Mouse (Mus musculus): ENCODE results near the gene Rrp9. TPM values are rescaled to one million over a fixed set of nuclear protein-coding genes. Genes with fewer than 3 reads are reported as not detected.

Rrp9 gene
- polyA plus RNA-seq, 1 experiment from 2014 or later: 52.0 TPM

DNA sequence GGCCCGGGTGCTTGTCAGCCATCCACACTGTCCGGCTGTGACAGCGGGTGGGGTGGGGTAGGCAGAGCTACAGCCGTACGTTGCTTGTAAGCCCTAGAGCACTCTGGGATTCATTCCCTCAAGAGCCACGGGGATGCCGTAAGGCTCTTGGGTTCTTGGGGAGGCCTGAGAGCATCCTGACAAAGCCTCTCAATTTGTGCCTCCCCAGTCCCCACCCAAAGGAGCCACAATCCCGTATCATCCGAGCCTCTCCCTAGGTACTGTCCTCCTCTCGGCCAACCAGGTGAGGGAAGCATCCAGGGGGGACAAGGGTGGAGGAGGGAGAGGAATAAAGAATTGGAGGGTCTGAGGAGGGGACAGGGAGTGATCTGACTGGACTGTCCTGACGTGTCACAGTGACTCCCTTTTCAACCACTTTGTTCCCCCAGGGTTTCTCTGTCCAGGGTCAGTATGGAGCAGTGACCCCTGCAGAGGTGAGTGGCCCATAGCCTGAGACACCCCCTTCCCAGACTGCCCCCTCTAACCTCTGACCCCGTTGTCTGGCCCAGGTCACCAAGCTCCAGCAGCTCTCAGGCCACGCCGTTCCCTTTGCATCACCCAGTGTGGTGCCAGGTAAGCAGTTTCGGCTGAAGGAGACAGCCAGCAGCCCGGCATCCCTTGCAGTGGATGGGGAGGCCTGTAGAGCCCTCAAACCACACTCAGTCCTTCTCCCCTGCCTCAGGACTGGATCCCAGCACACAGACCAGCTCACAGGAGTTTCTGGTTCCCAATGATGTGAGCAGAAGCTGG is 13.9 kb upstream of the Rrp9 start:
- H3K27me3 ChIP-seq (replicated peaks; ENCODE audit: control insufficient read depth, insufficient read depth, low read length): peaks cover 21% of the 10 kb centered on the region
- H3K27ac ChIP-seq (ENCODE audit: low read length): no peak overlapping the region
- H3K4me2 ChIP-seq (ENCODE audit: low read depth, low read length): no peak overlapping the region
- no peaks in the 10 kb centered on the region for H3K9me3 ChIP-seq (ENCODE audit: control insufficient read depth, low read length)
- H3K4me3 ChIP-seq (ENCODE audit: low read length): no peak overlapping the region
- ATAC-seq: no peak
- no peak overlapping the region for H3K9ac ChIP-seq (ENCODE audit: low read depth, low read length)
- WGBS: 88% methylated on average over 16 of the region's 16 CpGs
- H3K36me3 ChIP-seq (ENCODE audit: control insufficient read depth, insufficient read depth, low read length): no peaks in the 10 kb centered on the region
- peaks cover 22% of the 10 kb centered on the region for H3K4me1 ChIP-seq (ENCODE audit: control insufficient read depth, insufficient read depth, low read length)

DNA sequence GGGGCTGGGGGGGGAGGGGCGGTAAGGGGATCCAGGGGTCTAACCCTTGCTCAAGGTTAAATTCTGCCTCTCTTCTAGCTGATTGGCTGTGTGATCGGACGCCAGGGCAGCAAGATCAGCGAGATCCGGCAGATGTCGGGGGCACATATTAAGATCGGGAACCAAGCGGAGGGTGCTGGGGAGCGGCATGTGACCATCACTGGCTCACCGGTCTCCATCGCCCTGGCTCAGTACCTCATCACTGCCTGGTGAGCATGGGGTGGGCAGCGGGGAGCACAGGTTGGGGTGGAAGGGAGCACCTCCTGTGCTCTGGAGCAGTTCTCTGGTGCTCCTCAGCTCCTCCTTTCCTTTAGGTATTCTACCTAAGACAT is 13.3 kb upstream of the Rrp9 start:
- Histone ChIP-seq H3K9me3 (ENCODE audit: control insufficient read depth, low read length) (no peaks in the 10 kb centered on the region), H3K4me2 (ENCODE audit: low read depth, low read length) (no peak overlapping the region), H3K27ac (ENCODE audit: low read length) (no peak overlapping the region), H3K36me3 (ENCODE audit: control insufficient read depth, insufficient read depth, low read length) (no peaks in the 10 kb centered on the region), H3K9ac (ENCODE audit: low read depth, low read length) (no peak overlapping the region), H3K4me3 (ENCODE audit: low read length) (no peak overlapping the region), H3K4me1 (ENCODE audit: control insufficient read depth, insufficient read depth, low read length) (peaks cover 16% of the 10 kb centered on the region), H3K27me3 (replicated peaks; ENCODE audit: control insufficient read depth, insufficient read depth, low read length) (peaks cover 21% of the 10 kb centered on the region)
- 94% methylated on average over 12 of the region's 12 CpGs for WGBS
- no peak for ATAC-seq

DNA sequence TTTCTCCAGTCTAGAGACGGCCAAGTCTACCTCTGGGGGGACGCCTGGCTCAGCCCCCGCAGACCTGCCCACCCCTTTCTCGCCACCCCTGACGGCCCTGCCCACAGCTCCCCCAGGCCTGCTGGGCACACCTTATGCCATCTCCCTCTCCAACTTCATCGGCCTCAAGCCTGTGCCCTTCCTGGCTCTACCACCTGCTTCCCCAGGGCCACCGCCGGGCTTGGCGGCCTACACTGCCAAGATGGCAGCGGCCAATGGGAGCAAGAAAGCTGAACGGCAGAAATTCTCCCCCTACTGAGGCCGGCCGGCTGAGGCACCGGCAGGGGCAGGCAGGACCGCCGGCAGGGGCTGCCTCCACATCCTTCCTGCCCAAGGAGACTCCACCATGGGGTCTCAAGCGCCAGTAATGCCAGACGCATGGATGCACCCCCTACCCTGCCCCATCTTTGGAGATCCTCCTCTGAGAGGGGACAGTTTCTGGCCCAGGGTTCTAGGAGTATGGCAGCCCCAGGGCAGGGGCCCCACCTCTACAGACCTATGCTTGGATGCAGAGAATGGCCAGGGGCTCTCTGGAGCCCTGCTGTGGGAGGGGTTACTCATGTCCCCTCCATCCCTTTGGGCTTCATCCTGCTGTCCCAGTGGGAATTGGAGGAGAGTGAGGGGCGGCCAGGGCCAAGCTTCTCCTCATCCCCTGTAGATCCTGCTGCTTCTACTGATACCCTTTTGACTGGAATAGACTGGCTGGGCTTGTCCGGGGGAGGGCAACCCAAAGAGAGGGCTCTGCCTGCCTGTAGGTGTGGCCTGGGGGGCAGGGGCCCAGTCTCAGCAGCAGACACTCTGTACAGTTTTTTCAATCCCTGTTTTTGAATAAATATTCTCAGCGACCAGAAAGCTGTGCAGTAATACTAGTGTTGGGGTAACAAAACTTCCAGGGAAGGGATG is 12.4 kb upstream of the Rrp9 start:
- Histone ChIP-seq H3K4me1 (ENCODE audit: control insufficient read depth, insufficient read depth, low read length) (peaks cover 15% of the 10 kb centered on the region), H3K9me3 (ENCODE audit: control insufficient read depth, low read length) (no peaks in the 10 kb centered on the region), H3K27me3 (replicated peaks; ENCODE audit: control insufficient read depth, insufficient read depth, low read length) (peaks cover 21% of the 10 kb centered on the region), H3K4me2 (ENCODE audit: low read depth, low read length) (no peak overlapping the region), H3K36me3 (ENCODE audit: control insufficient read depth, insufficient read depth, low read length) (no peaks in the 10 kb centered on the region), H3K4me3 (ENCODE audit: low read length) (no peak overlapping the region), H3K27ac (ENCODE audit: low read length) (no peak overlapping the region), H3K9ac (ENCODE audit: low read depth, low read length) (no peak overlapping the region)
- no peak for ATAC-seq
- 85% methylated on average over 21 of the region's 21 CpGs for WGBS

DNA sequence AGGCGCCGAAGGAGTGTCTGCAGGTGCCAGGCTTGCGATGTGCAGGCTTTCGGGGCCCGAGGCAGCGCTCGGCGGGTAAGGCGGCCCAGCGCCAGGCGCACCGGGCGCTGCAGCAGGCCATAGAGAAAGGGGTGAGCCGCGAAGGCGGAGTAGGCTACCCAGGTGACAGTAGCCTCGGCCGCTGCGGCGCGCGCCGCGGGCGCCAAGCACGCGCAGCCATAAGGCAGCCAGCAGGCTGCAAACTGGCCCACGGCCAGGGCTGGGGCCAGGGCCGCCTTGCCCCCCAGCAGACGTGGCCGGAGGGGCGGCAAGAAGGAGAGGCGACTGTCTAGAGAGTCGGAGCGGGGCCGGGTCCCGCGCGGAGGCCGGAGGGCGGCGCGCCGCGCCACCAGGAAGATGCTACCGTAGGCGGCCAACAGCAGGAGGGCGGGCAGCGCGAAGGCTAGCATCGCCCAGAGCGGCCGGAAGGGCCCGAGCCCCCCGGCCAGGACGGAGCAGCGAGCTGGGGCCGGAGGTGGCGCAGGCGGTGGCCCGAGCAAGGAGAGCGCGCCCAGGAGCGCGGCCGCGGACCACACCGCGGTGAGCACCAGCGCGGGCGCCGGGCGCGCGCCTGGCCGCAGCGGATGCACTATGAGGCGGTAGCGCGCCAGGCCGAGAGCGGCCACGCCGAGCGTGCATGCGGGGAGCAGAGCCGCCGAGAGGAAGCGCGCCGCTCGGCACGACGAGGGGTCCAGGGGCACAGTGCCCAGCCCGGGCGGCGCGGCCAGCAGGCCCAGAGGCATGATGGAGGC is 10.8 kb upstream of the Rrp9 start:
- Histone ChIP-seq H3K4me1 (ENCODE audit: control insufficient read depth, insufficient read depth, low read length) (peaks cover 15% of the 10 kb centered on the region), H3K36me3 (ENCODE audit: control insufficient read depth, insufficient read depth, low read length) (no peaks in the 10 kb centered on the region), H3K4me2 (ENCODE audit: low read depth, low read length) (peak overlapping the region; percentile 98), H3K27me3 (replicated peaks; ENCODE audit: control insufficient read depth, insufficient read depth, low read length) (peaks cover 21% of the 10 kb centered on the region), H3K4me3 (ENCODE audit: low read length) (peak overlapping the region; percentile 67), H3K27ac (ENCODE audit: low read length) (no peak overlapping the region; the same call in 1 of the 2 replicates), H3K9ac (ENCODE audit: low read depth, low read length) (peak overlapping the region; percentile 72), H3K9me3 (ENCODE audit: control insufficient read depth, low read length) (no peaks in the 10 kb centered on the region)
- WGBS: 2% methylated on average over 97 of the region's 99 CpGs
- ATAC-seq: peak; percentile 65

DNA sequence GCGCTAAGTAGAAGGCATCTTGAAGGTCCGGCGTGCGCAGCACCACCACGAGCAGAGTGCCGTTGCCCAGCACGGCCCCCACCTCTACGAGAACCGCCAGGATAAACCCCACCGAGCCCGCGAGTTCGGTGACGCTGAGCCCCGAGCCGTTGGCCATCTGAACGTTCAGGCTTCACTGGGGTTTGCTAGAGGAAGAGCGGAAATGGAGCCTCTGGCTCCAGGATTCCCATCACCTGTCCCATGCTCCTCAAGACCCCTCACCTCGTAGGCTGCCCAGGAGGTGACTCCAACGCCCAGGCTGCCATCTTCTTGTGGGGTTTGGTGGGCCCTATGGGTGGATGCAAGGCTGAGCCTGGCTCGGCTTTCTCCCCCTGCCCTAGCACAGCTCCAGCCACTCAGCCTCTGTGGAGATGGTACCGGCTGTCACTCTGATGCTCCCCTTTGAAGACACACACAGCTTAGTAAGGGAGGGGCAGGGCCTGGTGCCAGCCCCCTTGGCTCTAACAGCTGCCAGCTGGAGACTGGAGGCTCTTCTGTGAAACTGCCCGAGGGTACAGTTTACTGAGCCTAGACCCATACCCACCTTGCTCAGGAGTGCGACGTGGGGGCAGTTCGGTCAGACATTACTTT is 10.1 kb upstream of the Rrp9 start, which contains the start of gene Gpr62:
Gpr62 (minus strand) TSS at position 368 of the 630 bp plus-strand sequence.
- no peak for ATAC-seq
- peaks cover 15% of the 10 kb centered on the region for H3K4me1 ChIP-seq (ENCODE audit: control insufficient read depth, insufficient read depth, low read length)

DNA sequence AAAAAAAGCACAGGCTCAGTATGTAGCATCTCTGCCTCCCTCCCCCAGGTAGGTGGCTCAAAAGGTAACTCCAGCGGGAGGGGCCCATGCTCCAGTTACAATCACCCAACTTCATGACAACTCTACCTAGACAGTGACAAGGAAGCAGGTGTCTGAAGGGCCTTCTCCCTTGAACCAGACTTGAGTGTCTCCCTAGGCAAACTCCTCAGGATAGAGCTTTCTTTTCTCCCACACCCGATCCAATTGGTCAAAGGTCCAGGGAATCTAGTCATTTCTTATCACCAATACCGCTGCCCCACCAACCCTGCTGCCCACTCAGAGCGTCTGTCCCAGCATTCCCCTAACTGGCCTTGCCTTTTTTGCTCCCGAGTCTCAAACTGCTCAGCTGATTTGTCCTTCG is 9.0 kb upstream of the Rrp9 start:
- Histone ChIP-seq H3K9me3 (ENCODE audit: control insufficient read depth, low read length) (no peaks in the 10 kb centered on the region), H3K27ac (ENCODE audit: low read length) (no peak overlapping the region), H3K9ac (ENCODE audit: low read depth, low read length) (no peak overlapping the region), H3K4me3 (ENCODE audit: low read length) (no peak overlapping the region), H3K27me3 (replicated peaks; ENCODE audit: control insufficient read depth, insufficient read depth, low read length) (peaks cover 21% of the 10 kb centered on the region), H3K4me1 (ENCODE audit: control insufficient read depth, insufficient read depth, low read length) (peaks cover 18% of the 10 kb centered on the region), H3K4me2 (ENCODE audit: low read depth, low read length) (no peak overlapping the region), H3K36me3 (ENCODE audit: control insufficient read depth, insufficient read depth, low read length) (no peaks in the 10 kb centered on the region)
- 81% methylated on average over 6 of the region's 6 CpGs for WGBS
- no peak for ATAC-seq

More for the DNA sequence above, 10.1 kb upstream of the Rrp9 start, which contains the start of gene Gpr62:
- peak within 1 kb of the TSS; percentile 67 for H3K4me3 ChIP-seq (ENCODE audit: low read length)
- H3K27me3 ChIP-seq (replicated peaks; ENCODE audit: control insufficient read depth, insufficient read depth, low read length): peaks cover 21% of the 10 kb centered on the region
- no peaks in the 10 kb centered on the region for H3K36me3 ChIP-seq (ENCODE audit: control insufficient read depth, insufficient read depth, low read length)
- no peak within 1 kb of the TSS; the same call in 1 of the 2 replicates for H3K27ac ChIP-seq (ENCODE audit: low read length)
- H3K9me3 ChIP-seq (ENCODE audit: control insufficient read depth, low read length): no peaks in the 10 kb centered on the region
- H3K9ac ChIP-seq (ENCODE audit: low read depth, low read length): peak within 1 kb of the TSS; percentile 72
- peak within 1 kb of the TSS; percentile 98 for H3K4me2 ChIP-seq (ENCODE audit: low read depth, low read length)
- 32% methylated on average over 26 of the region's 26 CpGs for WGBS

DNA sequence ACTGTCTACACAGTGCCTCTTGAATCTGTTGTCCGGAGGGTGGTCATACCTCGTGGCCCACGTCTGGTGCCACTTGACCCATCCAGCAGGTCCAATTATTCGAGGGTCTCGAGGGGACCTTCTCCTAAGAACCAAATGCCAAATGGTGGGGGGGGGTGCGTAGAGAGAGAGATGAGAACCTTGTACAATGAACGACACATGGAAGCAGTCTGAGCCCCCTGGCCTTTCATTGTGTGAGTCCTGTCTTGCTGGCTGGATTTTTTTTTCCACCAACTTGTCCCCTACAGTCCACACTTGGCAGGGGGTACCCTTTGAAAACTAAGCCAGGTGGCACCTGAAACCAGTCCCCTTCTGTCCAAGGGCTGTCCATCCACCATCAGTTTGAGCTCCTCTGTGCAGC is 8.0 kb upstream of the Rrp9 start:
- Histone ChIP-seq H3K4me3 (ENCODE audit: low read length) (no peak overlapping the region), H3K27me3 (replicated peaks; ENCODE audit: control insufficient read depth, insufficient read depth, low read length) (peaks cover 21% of the 10 kb centered on the region), H3K9ac (ENCODE audit: low read depth, low read length) (no peak overlapping the region), H3K36me3 (ENCODE audit: control insufficient read depth, insufficient read depth, low read length) (no peaks in the 10 kb centered on the region), H3K27ac (ENCODE audit: low read length) (no peak overlapping the region), H3K4me1 (ENCODE audit: control insufficient read depth, insufficient read depth, low read length) (peaks cover 25% of the 10 kb centered on the region), H3K4me2 (ENCODE audit: low read depth, low read length) (no peak overlapping the region), H3K9me3 (ENCODE audit: control insufficient read depth, low read length) (no peaks in the 10 kb centered on the region)
- 93% methylated on average over 7 of the region's 7 CpGs for WGBS
- no peak for ATAC-seq

DNA sequence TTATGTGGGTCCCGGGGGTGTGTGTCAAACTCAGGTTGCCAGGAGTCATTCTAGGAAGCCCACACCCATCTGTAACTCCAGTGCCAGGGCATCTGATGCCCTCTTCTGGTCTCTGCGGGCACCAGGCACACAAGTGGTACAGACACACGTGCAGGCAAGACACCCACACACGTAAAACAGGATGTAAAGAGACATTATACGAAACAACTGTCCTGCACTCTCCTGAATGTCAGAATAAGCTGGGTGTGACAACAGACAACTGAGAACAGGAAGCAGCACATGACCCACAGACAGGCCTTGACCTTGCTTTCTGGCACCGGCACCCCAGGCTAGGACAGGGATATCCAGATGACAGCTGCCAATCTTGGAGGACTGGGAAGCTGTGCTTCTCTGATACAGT is 6.4 kb upstream of the Rrp9 start:
- H3K9ac ChIP-seq (ENCODE audit: low read depth, low read length): no peak overlapping the region

More for the DNA sequence above, 6.4 kb upstream of the Rrp9 start:
- Histone ChIP-seq H3K27me3 (replicated peaks; ENCODE audit: control insufficient read depth, insufficient read depth, low read length) (peaks cover 17% of the 10 kb centered on the region), H3K27ac (ENCODE audit: low read length) (no peak overlapping the region), H3K36me3 (ENCODE audit: control insufficient read depth, insufficient read depth, low read length) (no peaks in the 10 kb centered on the region), H3K4me1 (ENCODE audit: control insufficient read depth, insufficient read depth, low read length) (peaks cover 34% of the 10 kb centered on the region), H3K4me3 (ENCODE audit: low read length) (no peak overlapping the region), H3K4me2 (ENCODE audit: low read depth, low read length) (no peak overlapping the region), H3K9me3 (ENCODE audit: control insufficient read depth, low read length) (no peaks in the 10 kb centered on the region)
- no peak for ATAC-seq
- WGBS: 72% methylated on average over 6 of the region's 6 CpGs

Measured in intestine, embryonic 16.5 days (tissue).